Mouse (Mus musculus) MEL (cell line): Measurements from ENCODE around the gene Npc2. TPM values are rescaled to one million over a fixed set of nuclear protein-coding genes. Genes with fewer than 3 reads are reported as not detected.

ENCODE experiments used
- DNase-seq: peaks from one replicate; pipeline ENCODE4 v3.0.0; 2011; ENCODE audit warnings: low read depth, low spot score
- H3K27ac ChIP-seq: 2 replicates; pipeline ENCODE4 v1.5.1; 2012; ENCODE audit warnings: low read depth, mild to moderate bottlenecking, control low read depth, low read length, moderate library complexity; ENCODE audit not compliant: control insufficient read depth
- H3K27me3 ChIP-seq, 2 experiments: fragments of 150-350 bp in 1 of 2; sonication (generic) in 1 of 2; 2 replicates each; pipeline ENCODE4 v1.6.1; 2012; ENCODE audit warnings: low read length in 2 of 2, mild to moderate bottlenecking in 2 of 2, improper control_type of control experiment in 1 of 2, moderate library complexity in 1 of 2; ENCODE audit not compliant: insufficient read depth in 2 of 2, control insufficient read depth in 1 of 2
- H3K36me3 ChIP-seq, 2 experiments: 2 replicates each; pipeline ENCODE4 v1.6.1; 2012 to 2014; ENCODE audit warnings: low read length in 2 of 2, improper control_type of control experiment in 1 of 2, inconsistent platforms in 1 of 2, mild to moderate bottlenecking in 1 of 2; ENCODE audit not compliant: insufficient read depth in 2 of 2, control insufficient read depth in 1 of 2
- H3K4me1 ChIP-seq, 2 experiments: fragments of 150-350 bp in 1 of 2; sonication (generic) in 1 of 2; 2 replicates each; pipeline ENCODE4 v1.6.1; 2012; ENCODE audit warnings: low read length in 2 of 2, improper control_type of control experiment in 1 of 2, mild to moderate bottlenecking in 1 of 2; ENCODE audit not compliant: insufficient read depth in 2 of 2, control insufficient read depth in 1 of 2
- H3K4me3 ChIP-seq, 2 experiments: fragments of 150-350 bp in 1 of 2; sonication (generic) in 1 of 2; 2 replicates each; pipeline ENCODE4 v1.5.1; 2012; ENCODE audit warnings: low read depth in 2 of 2, low read length in 2 of 2, mild to moderate bottlenecking in 2 of 2, moderate library complexity in 2 of 2, control low read depth in 1 of 2, improper control_type of control experiment in 1 of 2; ENCODE audit not compliant: control insufficient read depth in 1 of 2, insufficient read depth in 1 of 2
- H3K79me2 ChIP-seq: 2 replicates; pipeline ENCODE4 v1.6.1; 2012; ENCODE audit warnings: mild to moderate bottlenecking, low read length, moderate library complexity; ENCODE audit not compliant: control insufficient read depth, poor library complexity, insufficient read depth
- H3K9ac ChIP-seq: 2 replicates; pipeline ENCODE4 v1.6.1; 2012; ENCODE audit warnings: low read depth, mild to moderate bottlenecking, control low read depth, low read length, moderate library complexity; ENCODE audit not compliant: control insufficient read depth, poor library complexity, severe bottlenecking
- H3K9me3 ChIP-seq: fragments of 150-350 bp; sonication (generic); replicated peaks from 2 replicates; pipeline ENCODE4 v1.6.1; 2012; ENCODE audit warnings: mild to moderate bottlenecking, low read length, improper control_type of control experiment, moderate library complexity; ENCODE audit not compliant: insufficient read depth
- BHLHE40 ChIP-seq: IDR thresholded peaks from 2 replicates; pipeline ENCODE4 v1.6.1; 2012; ENCODE audit warnings: low read depth, mild to moderate bottlenecking, inconsistent platforms, low read length, improper control_type of control experiment, borderline replicate concordance
- E2F4 ChIP-seq: IDR thresholded peaks from 2 replicates; pipeline ENCODE4 v1.6.1; 2011; ENCODE audit warnings: low read depth, low read length, improper control_type of control experiment, borderline replicate concordance
- ELF1 ChIP-seq: IDR thresholded peaks from 2 replicates; pipeline ENCODE4 v1.6.1; 2014; ENCODE audit warnings: low read depth, mild to moderate bottlenecking, inconsistent platforms, low read length, improper control_type of control experiment, moderate library complexity
- EP300 ChIP-seq, 2 experiments: IDR thresholded peaks; 2 replicates each; pipeline ENCODE4 v1.6.1; 2011; ENCODE audit warnings: improper control_type of control experiment in 2 of 2, low read length in 2 of 2, low read depth in 1 of 2, mild to moderate bottlenecking in 1 of 2
- GATA1 ChIP-seq: IDR thresholded peaks from 2 replicates; pipeline ENCODE4 v1.6.1; 2011; ENCODE audit warnings: low read depth, low read length, improper control_type of control experiment
- KAT2A ChIP-seq: conservative IDR thresholded peaks from 2 replicates; pipeline ENCODE4 v1.6.1; 2012; ENCODE audit warnings: low read depth, low read length, improper control_type of control experiment, inconsistent platforms
- MAX ChIP-seq: IDR thresholded peaks from 2 replicates; pipeline ENCODE4 v1.6.1; 2011; ENCODE audit warnings: low read length, improper control_type of control experiment
- MAZ ChIP-seq: IDR thresholded peaks from 2 replicates; pipeline ENCODE4 v1.6.1; 2012; ENCODE audit warnings: low read depth, mild to moderate bottlenecking, inconsistent platforms, low read length, improper control_type of control experiment
- MXI1 ChIP-seq: IDR thresholded peaks from 2 replicates; pipeline ENCODE4 v1.6.1; 2011; ENCODE audit warnings: mild to moderate bottlenecking, low read depth, low read length, improper control_type of control experiment
- MYB ChIP-seq: IDR thresholded peaks from 2 replicates; pipeline ENCODE4 v1.6.1; 2011; ENCODE audit warnings: mild to moderate bottlenecking, low read depth, low read length, improper control_type of control experiment
- MYC ChIP-seq: IDR thresholded peaks from 2 replicates; pipeline ENCODE4 v1.6.1; 2011; ENCODE audit warnings: low read depth, mild to moderate bottlenecking, low read length, improper control_type of control experiment, moderate library complexity
- RAD21 ChIP-seq: IDR thresholded peaks from 2 replicates; pipeline ENCODE4 v1.6.1; 2011; ENCODE audit warnings: mild to moderate bottlenecking, low read depth, low read length, improper control_type of control experiment
- TBP ChIP-seq: IDR thresholded peaks from 2 replicates; pipeline ENCODE4 v1.8.0; 2011; ENCODE audit warnings: low read depth, low read length, improper control_type of control experiment
- TCF12 ChIP-seq: IDR thresholded peaks from 2 replicates; pipeline ENCODE4 v1.6.1; 2014; ENCODE audit warnings: low read depth, mild to moderate bottlenecking, inconsistent platforms, low read length, improper control_type of control experiment, moderate library complexity
- UBTF ChIP-seq: IDR thresholded peaks from 2 replicates; pipeline ENCODE4 v1.6.1; 2012; ENCODE audit warnings: low read depth, mild to moderate bottlenecking, inconsistent platforms, low read length, improper control_type of control experiment, moderate library complexity, borderline replicate concordance; ENCODE audit not compliant: insufficient read depth
- USF1 ChIP-seq: IDR thresholded peaks from 2 replicates; pipeline ENCODE4 v1.6.1; 2014; ENCODE audit warnings: low read depth, mild to moderate bottlenecking, inconsistent platforms, low read length, improper control_type of control experiment, moderate library complexity
- USF2 ChIP-seq, 2 experiments: IDR thresholded peaks; 2 replicates each; pipeline ENCODE4 v1.6.1; 2011 to 2012; ENCODE audit warnings: improper control_type of control experiment in 2 of 2, low read length in 2 of 2, borderline replicate concordance in 1 of 2, inconsistent platforms in 1 of 2, low read depth in 1 of 2, mild to moderate bottlenecking in 1 of 2; ENCODE audit not compliant: insufficient read depth in 1 of 2
- ZKSCAN1 ChIP-seq: IDR thresholded peaks from 2 replicates; pipeline ENCODE4 v1.6.1; 2012; ENCODE audit warnings: low read depth, mild to moderate bottlenecking, inconsistent platforms, low read length, improper control_type of control experiment, moderate library complexity
- ZMIZ1 ChIP-seq: IDR thresholded peaks from 2 replicates; pipeline ENCODE4 v1.6.1; 2012; ENCODE audit warnings: low read depth, mild to moderate bottlenecking, inconsistent platforms, low read length, improper control_type of control experiment, moderate library complexity
- ZNF384 ChIP-seq: IDR thresholded peaks from 2 replicates; pipeline ENCODE4 v1.6.1; 2012; ENCODE audit warnings: low read depth, mild to moderate bottlenecking, inconsistent platforms, low read length, improper control_type of control experiment
- polyA plus RNA-seq, 2 experiments: library from polyadenylated mRNA; stranded (reverse) in 1 of 2; unstranded in 1 of 2; fragments of >175 nt in 1 of 2; fragments of >200 nt in 1 of 2; gene quantifications; 2 replicates each; pipeline versions ENCODE4 v1.2.1 to v1.2.4; 2012; ENCODE audit warnings: low replicate concordance in 2 of 2, low read depth in 1 of 2; ENCODE audit not compliant: insufficient read length in 2 of 2, insufficient read depth in 1 of 2, missing spikeins in 1 of 2
- total RNA-seq: library from RNA; depleted of rRNA; stranded (reverse); fragments of 300-350 nt; gene quantifications from 2 replicates; pipeline ENCODE4 v1.2.3, GENCODE M21; 2012

Npc2 gene
- total and polyA plus RNA-seq, 3 experiments: 48.9 to 63.1 TPM; not detected in 1

GRCm38 (mm10) chr12:84726391-84726790, 46.6 kb downstream of the Npc2 start:
- Histone ChIP-seq H3K4me1 (no peaks in the 10 kb centered on the region), H3K27me3 (0 out of 4 replicates have a peak, but pooled peaks cover 0 to 1% of the 10 kb centered on the region in 2 experiments)
- no peak for TF ChIP-seq E2F4
- no peak for TF ChIP-seq MXI1
- no peak for TF ChIP-seq BHLHE40
- no peak for TF ChIP-seq MAX
- TF ChIP-seq USF1: no peak
- no peak for TF ChIP-seq TBP
- no peak for TF ChIP-seq ELF1
- no peak for TF ChIP-seq MAZ
- TF ChIP-seq TCF12: no peak
- no peak for TF ChIP-seq ZMIZ1
- no peak for TF ChIP-seq RAD21
- no peak for TF ChIP-seq ZKSCAN1
- TF ChIP-seq KAT2A: no peak
- no peak for TF ChIP-seq ZNF384
- TF ChIP-seq MYC: no peak
- no peak for TF ChIP-seq UBTF
- TF ChIP-seq, all 39 proteins: peak for 0
- Histone ChIP-seq H3K27ac (no peak overlapping the region), H3K9ac (no peak overlapping the region), H3K79me2 (no peaks in the 10 kb centered on the region), H3K36me3 (no peaks in the 10 kb centered on the region), H3K9me3 (no peaks in the 10 kb centered on the region), H3K4me3 (no peak overlapping the region)
- no peak for DNase-seq

GRCm38 (mm10) chr12:84718462-84719244, 54.3 kb downstream of the Npc2 start:
- Histone ChIP-seq H3K9ac (peak overlapping the region; percentile 28), H3K4me1 (peaks cover 5 to 20% of the 10 kb centered on the region in 2 experiments), H3K36me3 (peaks cover 0 to 16% of the 10 kb centered on the region in 2 experiments; a peak in 2 of 4 replicates), H3K79me2 (no peaks in the 10 kb centered on the region), H3K27ac (peak overlapping the region; percentile 83), H3K27me3 (no peaks in the 10 kb centered on the region), H3K4me3 (no peak overlapping the region), H3K9me3 (no peaks in the 10 kb centered on the region)
- no peak for TF ChIP-seq ELF1
- TF ChIP-seq GATA1: peak; percentile 23; the same call in 1 of the 2 replicates
- no peak for TF ChIP-seq ZKSCAN1
- TF ChIP-seq USF1: peak; percentile 89
- peak; percentile 64; the same call in 1 of the 2 replicates for TF ChIP-seq MYB
- peak; percentile 28; the same call in 1 of the 2 replicates for TF ChIP-seq ZNF384
- TF ChIP-seq TBP: peak; percentile 32; the same call in 1 of the 2 replicates
- TF ChIP-seq EP300 (IDR thresholded peaks at IDR 0.05; ENCODE audit: low read depth in 1 of 2, low read length in 2 of 2): peak; percentile 74 to 86
- TF ChIP-seq USF2 (IDR thresholded peaks at IDR 0.05; ENCODE audit: borderline replicate concordance in 1 of 2, insufficient read depth in 1 of 2, low read depth in 1 of 2, low read length in 2 of 2): peak in 1 of 2 experiments; percentile 55; a peak in 1 of 4 replicates
- peak; percentile 55 for DNase-seq
